Mouse (Mus musculus) thymus, adult 2 months (tissue): ENCODE measurements around the gene Gm10639.
"Not testable (repeated sequence)": the region's sequence is repeated elsewhere in the genome, so short reads cannot be mapped to it uniquely, and the experiment has no call there.

Experiments
- CTCF ChIP-seq: fragments of 200-500 bp; IDR thresholded peaks from 2 replicates; pipeline ENCODE4 v1.5.1; 2012; ENCODE audit warnings: mild to moderate bottlenecking, control low read depth, low read length, moderate library complexity, borderline replicate concordance; ENCODE audit not compliant: control insufficient read depth, poor library complexity, insufficient read depth; ENCODE audit errors: extremely low read depth
- POLR2A ChIP-seq: fragments of 200-500 bp; IDR thresholded peaks from 2 replicates; pipeline ENCODE4 v1.6.1; 2012; ENCODE audit warnings: mild to moderate bottlenecking, low read length, control low read depth, moderate library complexity; ENCODE audit not compliant: control insufficient read depth, poor library complexity, insufficient read depth; ENCODE audit errors: extremely low read depth

- not testable (repeated sequence) for TF ChIP-seq POLR2A
- TF ChIP-seq CTCF = peak; percentile 78; the same call in 1 of the 2 replicates
Measured at GRCm38 (mm10) chr9:78340324-78340723, 50.6 kb downstream of the Gm10639 start.
